Mouse (Mus musculus) bone marrow, adult 2 months (tissue): ENCODE measurements around the gene Zic1.

Experiments used
- CTCF ChIP-seq: fragments of 200-500 bp; IDR thresholded peaks from 2 replicates; pipeline ENCODE4 v1.5.1; 2011; ENCODE audit warnings: low read length, control low read depth; ENCODE audit not compliant: control insufficient read depth, insufficient read depth
- POLR2A ChIP-seq: fragments of 200-500 bp; IDR thresholded peaks from 2 replicates; pipeline ENCODE4 v1.6.1; 2011; ENCODE audit warnings: low read depth, mild to moderate bottlenecking, control low read depth, low read length, borderline replicate concordance; ENCODE audit not compliant: control insufficient read depth

- TF ChIP-seq CTCF (no peak), POLR2A (no peak)
These were observed 8.3 kb downstream of the Zic1 start for GRCm38 (mm10) chr9:91357321-91357720.
